Mouse (Mus musculus): ENCODE data around the gene Acat2. TPM values are rescaled to one million over a fixed set of nuclear protein-coding genes. Genes with fewer than 3 reads are reported as not detected.
"Not testable (repeated sequence)": the region's sequence is repeated elsewhere in the genome, so short reads cannot be mapped to it uniquely, and the experiment has no call there.

The Acat2 gene
- polyA plus RNA-seq, 1 experiment from 2014 or later = 48.9 TPM

DNA sequence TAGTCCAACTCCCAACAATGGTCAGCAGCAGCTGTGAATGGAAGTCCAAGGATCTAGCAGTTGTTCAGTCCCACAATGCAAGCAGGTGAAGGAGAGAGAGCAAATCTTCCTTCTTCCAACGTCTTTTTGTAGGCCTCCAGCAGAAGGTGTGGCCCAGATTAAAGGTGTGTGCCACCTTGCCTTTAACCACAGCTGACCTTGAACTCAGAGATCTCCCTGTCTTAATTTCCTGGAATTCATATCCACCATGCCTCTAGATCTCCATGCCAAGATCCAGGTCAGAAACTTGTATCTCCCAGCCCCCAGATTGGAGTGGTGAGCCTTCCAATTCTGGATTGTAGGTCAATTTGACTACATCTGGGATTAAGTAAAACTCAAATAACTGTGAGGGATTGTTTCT, 33.5 kb upstream of the Acat2 start, which contains the start of gene Wtap:
TSS of gene Wtap (minus strand) at position 101 of the 400 bp plus-strand sequence.
- WGBS = 72% methylated on average over 1 of the region's 1 CpGs
- Histone ChIP-seq H3K9ac (peak within 1 kb of the TSS; percentile 100), H3K4me2 (peak within 1 kb of the TSS; percentile 95), H3K4me3 (peak within 1 kb of the TSS; percentile 99), H3K27me3 (replicated peaks) (no peaks in the 10 kb centered on the region), H3K36me3 (no peaks in the 10 kb centered on the region), H3K27ac (replicated peaks) (peak within 1 kb of the TSS; percentile 100), H3K9me3 (no peaks in the 10 kb centered on the region), H3K4me1 (peaks cover 20% of the 10 kb centered on the region)
- no peak for ATAC-seq (ENCODE audit: extremely low read depth, insufficient number of reproducible peaks, low FRiP score, low TSS enrichment)

DNA sequence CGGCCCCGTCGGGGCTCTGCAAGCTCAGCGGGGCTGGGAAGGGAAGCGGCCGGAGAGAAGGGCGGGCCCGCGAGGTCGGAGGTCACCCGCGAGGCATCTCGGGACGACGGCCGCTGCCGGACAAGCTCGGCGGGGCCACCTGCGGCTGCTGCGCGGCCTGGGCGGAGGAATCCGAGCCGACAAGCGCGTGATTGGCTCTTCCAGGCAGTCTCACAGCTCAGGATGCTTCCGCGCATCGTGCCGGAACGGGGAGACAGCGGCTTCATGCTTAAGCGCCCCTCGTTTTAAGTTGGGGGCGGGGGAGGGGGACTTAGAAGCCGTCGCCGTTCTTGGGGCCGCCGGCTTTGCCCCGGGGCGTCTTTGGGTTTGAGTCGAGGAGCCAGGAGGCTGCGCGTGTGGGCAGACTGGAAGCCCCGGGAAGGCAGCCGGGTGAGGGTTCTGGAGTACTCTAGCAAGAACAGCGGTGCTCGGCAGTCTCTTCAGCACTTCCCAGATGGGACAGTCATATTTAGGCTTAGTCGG, 32.0 kb upstream of the Acat2 start:
- Histone ChIP-seq H3K27me3 (replicated peaks) (no peaks in the 10 kb centered on the region), H3K36me3 (peaks cover 8% of the 10 kb centered on the region), H3K9me3 (no peaks in the 10 kb centered on the region), H3K4me1 (peaks cover 23% of the 10 kb centered on the region), H3K9ac (peak overlapping the region; percentile 100), H3K4me2 (peak overlapping the region; percentile 95), H3K4me3 (peak overlapping the region; percentile 99), H3K27ac (replicated peaks) (peak overlapping the region; percentile 100)
- WGBS = under 1% methylated on average over 51 of the region's 51 CpGs
- ATAC-seq (ENCODE audit: extremely low read depth, insufficient number of reproducible peaks, low FRiP score, low TSS enrichment) = peak; percentile 83

DNA sequence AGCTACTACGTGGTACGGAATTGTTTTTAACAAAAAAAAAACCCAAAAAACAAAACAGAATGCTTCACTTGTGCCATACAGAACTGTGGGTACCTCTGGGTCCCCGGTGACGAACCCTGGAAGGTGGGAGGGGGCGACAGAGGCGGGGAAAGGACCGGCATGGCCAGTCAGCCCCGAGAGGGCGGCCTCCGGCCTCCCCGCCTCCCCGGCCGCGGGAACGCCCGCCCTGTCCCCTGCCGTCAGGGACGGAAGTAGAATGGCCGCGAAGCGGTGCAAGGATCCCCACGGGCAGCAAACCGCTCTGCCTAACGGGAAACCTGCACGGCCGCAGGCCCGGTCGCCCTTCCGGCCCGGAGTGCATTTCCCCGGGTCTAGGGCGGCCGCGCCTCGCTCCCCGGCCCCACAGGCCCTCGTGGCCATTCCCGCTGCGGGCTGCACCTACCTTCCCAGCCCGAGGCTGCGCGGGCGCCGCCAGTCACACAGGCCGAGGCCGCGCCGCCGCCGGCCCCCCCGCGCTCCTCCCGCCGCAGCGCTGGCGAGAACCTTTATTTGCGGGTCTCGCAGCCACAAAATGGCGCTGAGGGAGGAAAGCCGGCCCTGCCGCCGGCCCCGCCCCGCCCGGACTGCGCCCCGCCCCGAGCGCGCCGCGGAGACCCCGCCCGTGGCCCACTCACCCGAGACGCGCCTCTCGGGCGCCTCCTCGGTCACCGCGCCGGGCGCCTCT, 31.2 kb upstream of the Acat2 start:
- H3K4me2 ChIP-seq = peak overlapping the region; percentile 95
- ATAC-seq (ENCODE audit: extremely low read depth, insufficient number of reproducible peaks, low FRiP score, low TSS enrichment) = peak; percentile 93
- peak overlapping the region; percentile 100 for H3K9ac ChIP-seq
- no peaks in the 10 kb centered on the region for H3K27me3 ChIP-seq (replicated peaks)
- no peaks in the 10 kb centered on the region for H3K9me3 ChIP-seq
- peak overlapping the region; percentile 100 for H3K27ac ChIP-seq (replicated peaks)
- WGBS = under 1% methylated on average over 70 of the region's 84 CpGs
- H3K4me1 ChIP-seq = peaks cover 23% of the 10 kb centered on the region
- peaks cover 8% of the 10 kb centered on the region for H3K36me3 ChIP-seq
- H3K4me3 ChIP-seq = peak overlapping the region; percentile 99

DNA sequence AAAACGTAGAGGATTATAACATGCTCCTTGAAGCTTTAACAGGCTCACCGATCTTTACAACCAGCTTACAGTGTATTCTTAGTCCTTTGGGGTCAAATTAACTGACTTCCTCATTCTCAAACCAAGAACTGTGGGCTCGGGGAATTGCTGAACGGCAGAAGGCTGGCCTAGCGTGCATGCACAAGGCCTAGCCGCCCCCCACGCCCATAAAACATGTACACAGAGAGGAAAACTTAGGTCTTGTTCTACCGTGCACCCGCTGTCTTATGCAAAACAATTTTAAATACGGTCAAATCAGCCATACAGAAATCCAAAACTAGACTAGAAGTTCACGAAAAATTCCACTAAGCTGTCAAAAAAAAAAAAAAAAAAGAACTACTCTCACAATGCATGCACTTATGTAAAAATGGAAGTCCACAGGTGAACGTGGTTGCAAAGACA, 30.7 kb upstream of the Acat2 start:
- H3K9ac ChIP-seq = peak overlapping the region; percentile 100
- H3K4me1 ChIP-seq = peaks cover 23% of the 10 kb centered on the region
- no peaks in the 10 kb centered on the region for H3K9me3 ChIP-seq
- peak overlapping the region; percentile 99 for H3K4me3 ChIP-seq
- ATAC-seq (ENCODE audit: extremely low read depth, insufficient number of reproducible peaks, low FRiP score, low TSS enrichment) = no peak
- H3K36me3 ChIP-seq = peaks cover 8% of the 10 kb centered on the region
- 3% methylated on average over 12 of the region's 12 CpGs for WGBS
- H3K27me3 ChIP-seq (replicated peaks) = no peaks in the 10 kb centered on the region
- peak overlapping the region; percentile 100 for H3K27ac ChIP-seq (replicated peaks)
- peak overlapping the region; percentile 95 for H3K4me2 ChIP-seq

DNA sequence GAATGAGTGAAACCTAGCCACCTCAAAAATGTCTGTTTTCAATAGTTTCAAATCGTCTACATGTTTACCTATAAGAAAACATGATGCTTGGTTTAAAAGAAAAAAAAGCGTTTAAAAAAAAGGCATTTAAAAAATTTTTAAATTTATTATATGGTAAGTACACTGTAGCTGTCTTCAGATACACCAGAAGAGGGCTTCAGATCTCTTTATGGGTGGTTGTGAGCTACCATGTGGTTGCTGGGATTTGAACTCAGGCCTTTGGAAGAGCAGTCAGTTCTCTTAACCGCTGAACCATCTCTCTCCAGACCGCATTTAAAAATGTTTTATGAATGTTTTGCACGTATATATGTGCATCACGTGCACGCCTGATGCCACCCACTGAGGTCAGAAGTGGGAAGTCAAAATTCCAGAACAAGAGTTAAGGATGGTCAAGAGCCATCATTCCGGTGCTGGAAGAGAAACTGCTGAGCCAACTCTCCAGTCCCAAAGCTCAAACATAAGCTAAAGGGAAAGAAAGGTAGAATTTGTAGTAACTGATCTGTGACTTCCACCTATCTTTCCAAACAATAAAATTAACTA, 30.1 kb upstream of the Acat2 start:
- Histone ChIP-seq H3K9ac (peak overlapping the region; percentile 100), H3K4me1 (peaks cover 23% of the 10 kb centered on the region), H3K4me2 (peak overlapping the region; percentile 95), H3K27me3 (replicated peaks) (no peaks in the 10 kb centered on the region), H3K4me3 (peak overlapping the region; percentile 99), H3K36me3 (peaks cover 14% of the 10 kb centered on the region), H3K27ac (replicated peaks) (peak overlapping the region; percentile 100), H3K9me3 (no peaks in the 10 kb centered on the region)
- 42% methylated on average over 8 of the region's 8 CpGs for WGBS
- ATAC-seq (ENCODE audit: extremely low read depth, insufficient number of reproducible peaks, low FRiP score, low TSS enrichment) = no peak

DNA sequence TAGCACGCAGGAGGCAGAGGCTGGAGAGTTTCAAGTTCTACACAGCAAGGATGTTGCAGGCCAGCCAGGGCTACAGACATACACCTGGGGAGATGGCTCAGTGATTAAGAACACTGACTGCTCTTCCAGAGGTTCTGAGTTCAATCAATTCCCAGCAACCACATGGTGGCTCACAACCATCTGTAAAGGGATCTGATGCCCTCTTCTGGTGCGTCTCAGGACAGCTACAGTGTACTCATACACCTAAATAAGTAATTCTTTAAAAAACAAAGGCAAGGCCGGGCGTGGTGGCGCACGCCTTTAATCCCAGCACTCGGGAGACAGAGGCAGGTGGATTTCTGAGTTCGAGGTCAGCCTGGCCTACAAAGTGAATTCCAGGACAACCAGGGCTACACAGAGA, 27.5 kb upstream of the Acat2 start:
- 90% methylated on average over 8 of the region's 8 CpGs for WGBS
- H3K4me2 ChIP-seq; H3K27me3 ChIP-seq (replicated peaks); H3K9me3 ChIP-seq; ATAC-seq (ENCODE audit: extremely low read depth, insufficient number of reproducible peaks, low FRiP score, low TSS enrichment); H3K9ac ChIP-seq; H3K27ac ChIP-seq (replicated peaks); H3K4me3 ChIP-seq: not testable (repeated sequence)
- H3K36me3 ChIP-seq = peaks cover 37% of the 10 kb centered on the region
- peaks cover 19% of the 10 kb centered on the region for H3K4me1 ChIP-seq

DNA sequence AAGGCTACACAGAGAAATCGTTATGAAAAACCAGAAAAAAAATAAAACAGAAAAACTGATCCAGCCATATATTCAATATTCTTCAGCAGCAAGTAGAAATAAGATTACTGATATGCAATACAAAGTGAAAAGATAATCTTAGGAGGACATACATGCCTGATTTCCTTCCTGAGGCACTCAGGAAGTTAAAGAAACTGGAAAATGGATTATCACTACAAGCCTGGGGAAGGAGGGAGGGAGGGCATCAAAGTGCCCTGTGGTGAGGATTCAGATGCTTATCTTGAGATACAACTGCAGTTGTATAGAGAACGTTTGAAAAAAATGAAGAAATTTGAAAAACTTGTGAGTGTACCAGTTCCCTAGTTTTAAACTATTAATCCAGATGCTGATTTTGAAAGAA, 23.4 kb upstream of the Acat2 start:
- Histone ChIP-seq H3K4me1 (peaks cover 3% of the 10 kb centered on the region), H3K9ac (no peak overlapping the region), H3K27ac (replicated peaks) (no peak overlapping the region), H3K4me3 (no peak overlapping the region), H3K27me3 (replicated peaks) (no peaks in the 10 kb centered on the region), H3K36me3 (peaks cover 74% of the 10 kb centered on the region), H3K4me2 (no peak overlapping the region), H3K9me3 (no peaks in the 10 kb centered on the region)
- ATAC-seq (ENCODE audit: extremely low read depth, insufficient number of reproducible peaks, low FRiP score, low TSS enrichment) = no peak
- WGBS = 66% methylated on average over 2 of the region's 2 CpGs

DNA sequence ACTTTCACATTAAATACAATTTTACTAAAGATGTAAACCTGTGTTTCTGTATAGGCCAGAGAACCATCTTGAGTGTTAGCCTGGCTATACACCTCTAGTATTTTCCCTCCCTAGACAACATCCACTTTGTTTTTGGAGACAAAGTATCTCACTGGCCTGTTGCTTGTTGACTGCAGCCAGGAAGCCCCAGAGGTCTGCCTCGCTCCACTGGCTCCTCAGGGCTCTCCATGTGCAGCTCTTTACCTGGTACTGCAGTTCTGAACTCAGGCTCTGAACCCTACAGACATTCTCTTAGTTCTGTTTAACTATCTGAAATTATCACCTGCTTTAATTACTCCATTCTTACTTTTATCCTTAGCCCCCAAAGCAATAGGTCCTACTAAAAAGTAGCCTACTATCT, 18.0 kb upstream of the Acat2 start:
- no peaks in the 10 kb centered on the region for H3K4me1 ChIP-seq
- no peaks in the 10 kb centered on the region for H3K9me3 ChIP-seq
- no peak overlapping the region for H3K9ac ChIP-seq
- H3K4me2 ChIP-seq = no peak overlapping the region
- peaks cover 81% of the 10 kb centered on the region for H3K36me3 ChIP-seq
- no peak overlapping the region for H3K27ac ChIP-seq (replicated peaks)
- H3K27me3 ChIP-seq (replicated peaks) = no peaks in the 10 kb centered on the region
- WGBS = 96% methylated on average over 1 of the region's 1 CpGs
- ATAC-seq (ENCODE audit: extremely low read depth, insufficient number of reproducible peaks, low FRiP score, low TSS enrichment) = no peak
- H3K4me3 ChIP-seq = no peak overlapping the region

DNA sequence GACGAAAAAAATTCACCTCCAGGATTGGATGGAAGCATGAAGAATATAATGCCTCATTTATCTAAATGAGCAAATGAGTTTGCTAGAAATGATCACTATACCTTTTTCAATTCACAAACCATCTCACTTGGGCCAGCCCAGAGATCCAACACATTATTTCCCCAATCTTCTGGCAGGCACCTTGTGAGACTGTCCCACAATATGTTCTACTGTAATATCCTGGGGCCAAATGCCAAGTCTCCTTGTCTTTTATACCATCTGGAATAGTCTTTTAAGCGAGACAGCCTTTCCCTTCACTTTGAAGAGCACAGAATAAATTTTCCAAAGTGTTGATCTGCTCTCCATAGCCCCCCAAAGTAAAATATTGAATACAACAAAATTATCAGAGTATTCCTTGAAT, 13.3 kb upstream of the Acat2 start:
- Histone ChIP-seq H3K4me2 (no peak overlapping the region), H3K36me3 (peaks cover 73% of the 10 kb centered on the region), H3K27ac (replicated peaks) (no peak overlapping the region), H3K9me3 (no peaks in the 10 kb centered on the region), H3K9ac (no peak overlapping the region), H3K27me3 (replicated peaks) (no peaks in the 10 kb centered on the region), H3K4me1 (no peaks in the 10 kb centered on the region), H3K4me3 (no peak overlapping the region)
- WGBS = 79% methylated on average over 2 of the region's 2 CpGs
- no peak for ATAC-seq (ENCODE audit: extremely low read depth, insufficient number of reproducible peaks, low FRiP score, low TSS enrichment)

DNA sequence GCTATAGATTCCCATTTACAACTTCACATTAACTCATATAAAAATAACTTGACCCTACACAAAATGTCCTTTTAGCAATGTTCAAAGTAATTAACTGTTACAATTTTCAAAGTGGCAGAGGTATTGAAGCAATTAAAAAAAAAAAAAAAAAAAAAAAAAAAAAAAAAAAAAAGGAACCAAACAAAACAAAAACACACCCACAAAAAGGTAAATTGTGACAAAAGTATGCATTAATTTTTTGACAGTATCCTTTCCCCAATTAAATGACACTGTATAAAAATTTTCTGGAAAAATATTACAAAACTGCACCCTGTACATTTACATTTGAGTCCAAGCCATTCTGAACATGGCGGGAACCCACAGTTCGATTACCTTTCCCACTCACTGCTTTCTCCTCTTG, 6.6 kb upstream of the Acat2 start:
- no peak for ATAC-seq (ENCODE audit: extremely low read depth, insufficient number of reproducible peaks, low FRiP score, low TSS enrichment)
- no peaks in the 10 kb centered on the region for H3K27me3 ChIP-seq (replicated peaks)
- no peaks in the 10 kb centered on the region for H3K9me3 ChIP-seq
- WGBS = 83% methylated on average over 2 of the region's 2 CpGs
- H3K27ac ChIP-seq (replicated peaks) = no peak overlapping the region
- H3K4me3 ChIP-seq = no peak overlapping the region
- H3K9ac ChIP-seq = no peak overlapping the region
- no peaks in the 10 kb centered on the region for H3K4me1 ChIP-seq
- H3K36me3 ChIP-seq = peaks cover 62% of the 10 kb centered on the region
- H3K4me2 ChIP-seq = no peak overlapping the region

DNA sequence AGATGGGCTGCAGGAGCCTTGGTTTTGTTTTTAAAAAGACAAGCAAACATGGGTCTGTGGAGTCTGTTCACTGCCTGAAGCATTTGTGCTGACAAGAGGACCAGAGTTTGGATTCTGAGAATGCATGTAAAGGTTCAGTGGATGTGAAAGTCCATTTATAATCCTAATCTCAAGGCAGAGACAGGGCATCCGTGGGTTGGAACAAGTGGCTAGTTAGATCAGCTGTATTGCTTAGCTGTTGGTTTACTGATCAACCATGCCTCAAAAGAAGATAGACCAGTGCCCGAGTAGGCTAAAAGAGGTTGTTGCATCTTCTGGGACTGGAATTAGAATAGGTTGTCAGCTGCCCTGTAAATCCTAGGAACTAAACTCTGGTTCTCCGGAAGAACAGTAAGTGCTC, 2.9 kb upstream of the Acat2 start:
- ATAC-seq (ENCODE audit: extremely low read depth, insufficient number of reproducible peaks, low FRiP score, low TSS enrichment) = no peak
- 80% methylated on average over 3 of the region's 3 CpGs for WGBS
- Histone ChIP-seq H3K27me3 (replicated peaks) (no peaks in the 10 kb centered on the region), H3K9ac (no peak overlapping the region), H3K9me3 (no peaks in the 10 kb centered on the region), H3K4me2 (no peak overlapping the region), H3K4me1 (peaks cover 6% of the 10 kb centered on the region), H3K4me3 (no peak overlapping the region), H3K36me3 (peaks cover 35% of the 10 kb centered on the region), H3K27ac (replicated peaks) (no peak overlapping the region)

Data from heart, embryonic 13.5 days (tissue).